Mouse (Mus musculus) heart, postnatal 0 days (tissue): ENCODE data around the gene Noxa1. TPM values are rescaled to one million over a fixed set of nuclear protein-coding genes. Genes with fewer than 3 reads are reported as not detected.
A peak's percentile ranks its signal among the peaks of the same experiment; 100 is the strongest.

ENCODE experiments used
- ATAC-seq: fragments of 200-750 bp; cut with Nextera tagmentation; 2 replicates; pipeline ENCODE4 v1.8.0; 2017; ENCODE audit warnings: low read depth, moderate number of reproducible peaks, moderate library complexity; ENCODE audit not compliant: insufficient read depth
- DNase-seq: peaks from one replicate; pipeline ENCODE4 v3.0.0-alpha.2; 2016; ENCODE audit warnings: low spot score
- H3K27ac ChIP-seq: fragments of 300-500 bp; sonication (generic); 2 replicates; pipeline ENCODE4 v1.5.1; 2014; ENCODE audit warnings: low read depth, mild to moderate bottlenecking
- H3K27me3 ChIP-seq: fragments of 300-500 bp; sonication (generic); 2 replicates; pipeline ENCODE4 v1.6.1; 2014; ENCODE audit warnings: low read length, mixed read lengths; ENCODE audit not compliant: control insufficient read depth, insufficient read depth
- H3K36me3 ChIP-seq: fragments of 300-500 bp; sonication (generic); replicated peaks from 2 replicates; pipeline ENCODE4 v1.6.1; 2014; ENCODE audit warnings: low read length, mixed read lengths; ENCODE audit not compliant: control insufficient read depth, insufficient read depth
- H3K4me1 ChIP-seq: fragments of 300-500 bp; sonication (generic); 2 replicates; pipeline ENCODE4 v1.6.1; 2014; ENCODE audit warnings: antibody characterized with exemption; ENCODE audit not compliant: control insufficient read depth, insufficient read depth
- H3K4me2 ChIP-seq: fragments of 300-500 bp; sonication (generic); 2 replicates; pipeline ENCODE4 v1.6.1; 2014; ENCODE audit warnings: low read depth, mild to moderate bottlenecking, low read length, moderate library complexity
- H3K4me3 ChIP-seq: fragments of 300-500 bp; sonication (generic); 2 replicates; pipeline ENCODE4 v1.5.1; 2014; ENCODE audit warnings: low read depth, low read length
- H3K9ac ChIP-seq: fragments of 300-500 bp; sonication (generic); replicated peaks from 2 replicates; pipeline ENCODE4 v1.6.1; 2014; ENCODE audit warnings: low read depth, low read length, mixed read lengths
- H3K9me3 ChIP-seq: fragments of 300-500 bp; sonication (generic); replicated peaks from 2 replicates; pipeline ENCODE4 v1.6.1; 2016; ENCODE audit warnings: low read length; ENCODE audit not compliant: control insufficient read depth
- CTCF ChIP-seq: IDR thresholded peaks from 2 replicates; pipeline ENCODE4 v1.5.1; 2016; ENCODE audit warnings: antibody characterized with exemption, control low read depth, low read depth
- EP300 ChIP-seq: IDR thresholded peaks from 2 replicates; pipeline ENCODE4 v1.6.1; 2016; ENCODE audit warnings: antibody characterized with exemption, low read depth
- WGBS: fragments of 180-500 bp; shearing (Covaris S2); extraction: QIAGEN DNeasy Blood & Tissue Kit; methylation state at CpG from one replicate; pipeline ENCODE4 v1.1.7; 2014; 5-methylcytosine and 5-hydroxymethylcytosine counted together
- polyA plus RNA-seq: library from polyadenylated mRNA; unstranded; fragments of >200 nt; fragmentation: Nextera tagmentation; extraction: Ambion mirVana; gene quantifications from 2 replicates; pipeline ENCODE4 v1.2.1, GENCODE M21; 2015
- total RNA-seq: library from RNA; depleted of rRNA; stranded (reverse); fragments of >200 nt; gene quantifications from 2 replicates; pipeline ENCODE4 v1.2.3, GENCODE M21; 2014; ENCODE audit warnings: low replicate concordance

Noxa1 gene
- total and polyA plus RNA-seq, 2 experiments from 2014 or later: not detected

DNA sequence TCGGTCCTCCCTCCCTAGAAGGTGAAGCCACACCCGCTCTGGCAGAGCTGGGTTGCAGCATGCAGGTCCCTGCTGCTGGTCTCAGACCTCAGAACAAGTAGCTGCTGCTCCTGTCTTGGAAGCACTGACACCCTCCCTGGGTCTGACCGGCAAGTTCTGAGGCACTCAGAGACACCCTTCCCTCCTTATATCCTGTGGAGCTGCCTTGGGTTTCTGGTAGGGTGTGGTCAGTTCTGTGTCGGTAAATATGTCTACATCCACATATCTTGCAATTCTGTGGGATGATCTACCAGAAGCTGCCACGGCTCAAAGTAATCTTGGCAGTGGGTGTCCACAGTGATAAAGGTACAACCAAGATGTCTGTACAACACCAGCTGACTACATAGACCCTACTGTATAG lies 28.6 kb upstream of the Noxa1 start:
- no peak for DNase-seq
- WGBS: 67% methylated on average over 5 of the region's 5 CpGs
- peaks cover 18% of the 10 kb centered on the region for H3K4me1 ChIP-seq
- H3K4me3 ChIP-seq: no peak overlapping the region
- no peaks in the 10 kb centered on the region for H3K9me3 ChIP-seq
- no peak overlapping the region for H3K4me2 ChIP-seq
- no peak overlapping the region for H3K9ac ChIP-seq
- no peak for ATAC-seq
- H3K36me3 ChIP-seq: no peaks in the 10 kb centered on the region
- H3K27me3 ChIP-seq: no peaks in the 10 kb centered on the region
- no peak overlapping the region for H3K27ac ChIP-seq
- no peak for TF ChIP-seq CTCF
- TF ChIP-seq EP300: no peak

GRCm38 (mm10) chr2:25122666-25123065 lies 27.7 kb upstream of the Noxa1 start:
- Histone ChIP-seq H3K4me3 (no peak overlapping the region), H3K27ac (no peak overlapping the region), H3K4me2 (no peak overlapping the region), H3K36me3 (no peaks in the 10 kb centered on the region), H3K9ac (no peak overlapping the region), H3K4me1 (peaks cover 9% of the 10 kb centered on the region; the same call in 1 of the 2 replicates), H3K9me3 (no peaks in the 10 kb centered on the region), H3K27me3 (no peaks in the 10 kb centered on the region)
- 51% methylated on average over 2 of the region's 2 CpGs for WGBS
- ATAC-seq (no peak), DNase-seq (no peak)
- TF ChIP-seq EP300: no peak
- no peak for TF ChIP-seq CTCF

GRCm38 (mm10) chr2:25120963-25121362 lies 26.0 kb upstream of the Noxa1 start:
- WGBS: 56% methylated on average over 7 of the region's 7 CpGs
- H3K9ac ChIP-seq: no peak overlapping the region
- H3K9me3 ChIP-seq: no peaks in the 10 kb centered on the region
- ATAC-seq (no peak), DNase-seq (no peak)
- no peak overlapping the region for H3K27ac ChIP-seq
- H3K36me3 ChIP-seq: no peaks in the 10 kb centered on the region
- no peak overlapping the region for H3K4me2 ChIP-seq
- H3K4me1 ChIP-seq: no peaks in the 10 kb centered on the region
- no peaks in the 10 kb centered on the region for H3K27me3 ChIP-seq
- no peak for TF ChIP-seq EP300
- no peak for TF ChIP-seq CTCF
- no peak overlapping the region for H3K4me3 ChIP-seq

DNA sequence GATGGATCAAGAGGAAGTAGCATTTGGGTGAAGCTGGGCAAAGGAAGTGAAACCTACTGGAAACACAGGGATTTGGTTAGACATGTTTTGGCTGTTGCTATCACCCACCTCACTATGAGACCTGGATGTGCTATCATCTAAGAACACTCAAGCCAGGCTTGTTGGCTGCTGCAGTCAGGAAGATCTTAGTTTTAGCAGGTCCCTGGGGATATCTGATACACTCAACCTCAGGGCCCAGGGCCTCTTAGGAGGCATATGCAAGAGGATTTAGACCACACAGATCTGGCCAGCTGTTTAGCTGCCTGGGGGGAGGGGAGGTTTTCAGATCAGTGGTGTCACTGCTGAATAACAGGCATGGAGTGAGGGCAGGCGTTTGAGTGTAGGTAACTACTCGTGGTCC lies 20.5 kb upstream of the Noxa1 start:
- no peak for DNase-seq
- Histone ChIP-seq H3K9ac (no peak overlapping the region), H3K9me3 (no peaks in the 10 kb centered on the region), H3K4me1 (peaks cover 6% of the 10 kb centered on the region; the same call in 1 of the 2 replicates), H3K27me3 (no peaks in the 10 kb centered on the region), H3K27ac (no peak overlapping the region), H3K4me3 (no peak overlapping the region), H3K4me2 (no peak overlapping the region), H3K36me3 (no peaks in the 10 kb centered on the region)
- TF ChIP-seq CTCF: no peak
- no peak for TF ChIP-seq EP300
- 33% methylated on average over 2 of the region's 2 CpGs for WGBS
- ATAC-seq: no peak

DNA sequence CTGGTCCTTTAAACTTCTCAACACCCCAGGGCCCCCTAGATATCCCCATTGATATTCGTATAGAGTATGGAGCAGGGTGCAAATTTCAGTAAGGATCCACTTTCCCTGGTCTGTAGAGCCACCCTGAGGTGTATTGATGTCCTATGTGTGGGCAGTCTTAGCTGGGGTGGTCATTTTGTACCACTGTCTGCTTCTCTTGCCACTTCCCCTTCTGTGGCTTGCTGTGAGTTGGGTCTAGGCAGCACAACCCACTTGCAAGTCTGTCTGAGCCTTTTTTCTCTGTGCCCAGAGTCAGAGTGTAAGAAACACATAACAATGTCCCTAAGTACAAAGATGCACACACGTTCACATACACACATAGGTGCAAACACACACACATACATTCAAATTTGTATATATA lies 19.4 kb upstream of the Noxa1 start:
- no peak overlapping the region for H3K4me3 ChIP-seq
- WGBS: 75% methylated on average over 2 of the region's 2 CpGs
- no peaks in the 10 kb centered on the region for H3K9me3 ChIP-seq
- no peaks in the 10 kb centered on the region for H3K36me3 ChIP-seq
- no peak overlapping the region for H3K27ac ChIP-seq
- no peak for DNase-seq
- TF ChIP-seq CTCF: no peak
- no peak for ATAC-seq
- no peaks in the 10 kb centered on the region for H3K27me3 ChIP-seq
- H3K4me1 ChIP-seq: peaks cover 6% of the 10 kb centered on the region; the same call in 1 of the 2 replicates
- no peak overlapping the region for H3K9ac ChIP-seq
- H3K4me2 ChIP-seq: no peak overlapping the region

DNA sequence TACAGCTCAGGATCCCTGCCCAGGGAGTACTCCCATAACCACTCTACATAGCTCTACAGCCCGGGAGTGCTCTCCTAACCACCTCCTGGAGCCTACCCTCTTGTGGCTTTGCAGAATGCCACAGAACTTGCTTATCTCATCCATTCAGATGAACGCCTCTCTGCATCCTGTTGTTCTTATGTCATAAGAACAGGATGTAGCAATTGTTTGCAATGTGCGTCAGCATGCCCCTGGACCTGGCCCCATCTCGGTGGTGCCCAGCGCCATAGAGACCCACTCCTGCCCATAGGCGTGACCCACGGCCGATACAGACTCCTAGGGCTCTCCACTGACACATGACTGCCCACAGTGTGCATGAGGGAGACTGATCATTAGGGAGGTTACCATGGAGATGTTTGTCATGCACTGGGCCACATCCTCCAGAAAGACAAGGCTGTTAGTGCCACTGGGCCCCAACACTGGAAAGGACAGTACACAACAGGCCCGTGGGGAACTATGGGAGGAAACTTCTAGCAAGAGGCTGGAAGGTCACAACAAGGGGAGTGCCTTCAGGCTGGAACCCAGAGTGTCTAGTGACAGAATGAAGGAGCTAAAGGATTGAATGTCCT lies 16.3 kb upstream of the Noxa1 start:
- Histone ChIP-seq H3K36me3 (no peaks in the 10 kb centered on the region), H3K4me3 (no peak overlapping the region), H3K4me2 (no peak overlapping the region), H3K9ac (no peak overlapping the region), H3K27ac (peak overlapping the region; percentile 78), H3K27me3 (no peaks in the 10 kb centered on the region), H3K4me1 (peaks cover 14% of the 10 kb centered on the region), H3K9me3 (no peaks in the 10 kb centered on the region)
- TF ChIP-seq EP300 (no peak), CTCF (no peak)
- DNase-seq (peak; percentile 49), ATAC-seq (peak; percentile 78)
- WGBS: 40% methylated on average over 9 of the region's 9 CpGs
